Mouse (Mus musculus): Measurements from ENCODE around the gene Mettl23.

GRCm38 (mm10) chr11:116869223-116869622 lies 26.1 kb downstream of the Mettl23 start:
- TF ChIP-seq MYOD1 (IDR thresholded peaks at IDR 0.05; ENCODE audit: control insufficient read depth in 1 of 3, insufficient read length in 2 of 3, low read depth in 2 of 3) (no peak), POLR2A (IDR thresholded peaks at IDR 0.05; ENCODE audit: insufficient read length, low read depth) (no peak), E2F4 (IDR thresholded peaks at IDR 0.05; ENCODE audit: insufficient read depth) (no peak)

Measured in myocyte (in vitro differentiated cells).